Mouse (Mus musculus) CH12.LX (cell line): Measurements from ENCODE around the gene Cnot11. TPM values are rescaled to one million over a fixed set of nuclear protein-coding genes. Genes with fewer than 3 reads are reported as not detected.
A peak's percentile ranks its signal among the peaks of the same experiment; 100 is the strongest.

Experiments
- DNase-seq: peaks from one replicate; pipeline ENCODE4 v3.0.0-alpha.2; 2013; ENCODE audit errors: extremely low read depth
- H3K27ac ChIP-seq: 2 replicates; pipeline ENCODE4 v1.5.1; 2012; ENCODE audit warnings: low read depth, mild to moderate bottlenecking, control low read depth, moderate library complexity; ENCODE audit not compliant: insufficient read depth
- H3K27me3 ChIP-seq: replicated peaks from 2 replicates; pipeline ENCODE3; 2012; ENCODE audit warnings: inconsistent platforms
- H3K36me3 ChIP-seq, 2 experiments: replicated peaks in 1 of 2; 2 replicates each; pipeline versions ENCODE3 to v1.6.1; 2012; ENCODE audit warnings: inconsistent platforms in 1 of 2, low read length in 1 of 2, mild to moderate bottlenecking in 1 of 2, mixed read lengths in 1 of 2, moderate library complexity in 1 of 2; ENCODE audit not compliant: control insufficient read depth in 1 of 2, insufficient read depth in 1 of 2
- H3K4me1 ChIP-seq, 2 experiments: 2 replicates each; pipeline ENCODE4 v1.6.1; 2012; ENCODE audit warnings: inconsistent platforms in 1 of 2, moderate library complexity in 1 of 2; ENCODE audit not compliant: insufficient read depth in 2 of 2, control insufficient read depth in 1 of 2
- H3K4me2 ChIP-seq: 2 replicates; pipeline ENCODE4 v1.6.1; 2012; ENCODE audit warnings: low read depth, mild to moderate bottlenecking, control low read depth; ENCODE audit not compliant: poor library complexity, insufficient read depth, severe bottlenecking
- H3K4me3 ChIP-seq, 3 experiments: fragments of 150-350 bp in 1 of 3; sonication (generic) in 1 of 3; replicated peaks in 1 of 3; 2 replicates each; pipeline versions ENCODE3 to v1.5.1; 2011 to 2012; ENCODE audit warnings: low read depth in 2 of 3, low read length in 2 of 3, mild to moderate bottlenecking in 2 of 3, moderate library complexity in 2 of 3, control low read depth in 1 of 3, improper control_type of control experiment in 1 of 3, inconsistent platforms in 1 of 3, mixed read lengths in 1 of 3; ENCODE audit not compliant: poor library complexity in 1 of 3
- H3K79me2 ChIP-seq: replicated peaks from 2 replicates; pipeline ENCODE4 v1.6.1; 2012; ENCODE audit warnings: mild to moderate bottlenecking, moderate library complexity; ENCODE audit not compliant: control insufficient read depth, poor library complexity, insufficient read depth, severe bottlenecking; ENCODE audit errors: extremely low read depth
- H3K9ac ChIP-seq: 2 replicates; pipeline ENCODE4 v1.6.1; 2012; ENCODE audit warnings: low read depth, mild to moderate bottlenecking, control low read depth, moderate library complexity; ENCODE audit not compliant: insufficient read depth
- H3K9me3 ChIP-seq: replicated peaks from 2 replicates; pipeline ENCODE3; 2012; ENCODE audit warnings: low read length, inconsistent platforms, mixed read lengths
- CTCF ChIP-seq, 2 experiments: IDR thresholded peaks in 1 of 2; conservative IDR thresholded peaks in 1 of 2; 2 replicates each; pipeline ENCODE4 v1.5.1; 2011 to 2012; ENCODE audit warnings: low read depth in 2 of 2, low read length in 2 of 2, improper control_type of control experiment in 1 of 2, inconsistent platforms in 1 of 2, mild to moderate bottlenecking in 1 of 2, moderate library complexity in 1 of 2
- ELF1 ChIP-seq: IDR thresholded peaks from 2 replicates; pipeline ENCODE4 v1.6.1; 2014; ENCODE audit warnings: low read depth, mild to moderate bottlenecking, inconsistent platforms, low read length, improper control_type of control experiment
- GABPA ChIP-seq: IDR thresholded peaks from 2 replicates; pipeline ENCODE4 v1.6.1; 2012; ENCODE audit warnings: low read depth, low read length, improper control_type of control experiment, inconsistent platforms; ENCODE audit not compliant: insufficient replicate concordance
- MAX ChIP-seq: IDR thresholded peaks from 2 replicates; pipeline ENCODE4 v1.6.1; 2011; ENCODE audit warnings: low read length, improper control_type of control experiment
- MAZ ChIP-seq: IDR thresholded peaks from 2 replicates; pipeline ENCODE4 v1.6.1; 2012; ENCODE audit warnings: low read depth, mild to moderate bottlenecking, inconsistent platforms, low read length, improper control_type of control experiment, moderate library complexity
- MEF2A ChIP-seq: IDR thresholded peaks from 2 replicates; pipeline ENCODE4 v1.6.1; 2014; ENCODE audit warnings: low read depth, mild to moderate bottlenecking, inconsistent platforms, low read length, improper control_type of control experiment, borderline replicate concordance
- NRF1 ChIP-seq: IDR thresholded peaks from 2 replicates; pipeline ENCODE4 v1.6.1; 2014; ENCODE audit warnings: low read depth, mild to moderate bottlenecking, inconsistent platforms, low read length, improper control_type of control experiment, moderate library complexity
- POLR2A ChIP-seq: IDR thresholded peaks from 2 replicates; pipeline ENCODE4 v1.6.1; 2011; ENCODE audit warnings: low read depth, mild to moderate bottlenecking, improper control_type of control experiment, low read length
- RAD21 ChIP-seq: IDR thresholded peaks from 2 replicates; pipeline ENCODE4 v1.6.1; 2011; ENCODE audit warnings: low read depth, mild to moderate bottlenecking, low read length, improper control_type of control experiment, moderate library complexity
- SMC3 ChIP-seq: IDR thresholded peaks from 2 replicates; pipeline ENCODE4 v1.6.1; 2011; ENCODE audit warnings: low read depth, low read length, improper control_type of control experiment
- ZC3H11A ChIP-seq: IDR thresholded peaks from 2 replicates; pipeline ENCODE4 v1.6.1; 2012; ENCODE audit warnings: low read depth, mild to moderate bottlenecking, inconsistent platforms, low read length, improper control_type of control experiment
- ZMIZ1 ChIP-seq: IDR thresholded peaks from 2 replicates; pipeline ENCODE4 v1.6.1; 2012; ENCODE audit warnings: low read depth, mild to moderate bottlenecking, inconsistent platforms, low read length, improper control_type of control experiment
- dilution Hi-C: fragments of 300-500 bp; cut with MboI; formaldehyde crosslinking; loops from 2 replicates; pipeline ENCODE4 v1.14.3; 2020; ENCODE audit warnings: low sequenced_read_pairs; ENCODE audit not compliant: extremely low pct_unique_long_range_greater_than_20kb, extremely low pct_ligation_motif_present
- in situ Hi-C: fragments of 300-500 bp; cut with MboI; formaldehyde crosslinking; loops from 3 replicates; pipeline ENCODE4 v1.14.3; 2019; ENCODE audit warnings: low sequenced_read_pairs, low pct_ligation_motif_present, low pct_unique_long_range_greater_than_20kb, mixed read lengths
- polyA plus RNA-seq: library from polyadenylated mRNA; unstranded; fragments of >175 nt; gene quantifications from 2 replicates; pipeline ENCODE4 v1.2.1, GENCODE M21; 2012; ENCODE audit warnings: low read depth; ENCODE audit not compliant: insufficient read length
- total RNA-seq, 2 experiments: library from RNA; depleted of rRNA; stranded (reverse); fragments of 300-350 nt in 1 of 2; fragments of >200 nt in 1 of 2; gene quantifications; 2 replicates each; pipeline ENCODE4 v1.2.3; 2012 to 2014

Gene Cnot11
- total and polyA plus RNA-seq, 3 experiments: 15.3 to 34.9 (median 28.6) TPM

DNA sequence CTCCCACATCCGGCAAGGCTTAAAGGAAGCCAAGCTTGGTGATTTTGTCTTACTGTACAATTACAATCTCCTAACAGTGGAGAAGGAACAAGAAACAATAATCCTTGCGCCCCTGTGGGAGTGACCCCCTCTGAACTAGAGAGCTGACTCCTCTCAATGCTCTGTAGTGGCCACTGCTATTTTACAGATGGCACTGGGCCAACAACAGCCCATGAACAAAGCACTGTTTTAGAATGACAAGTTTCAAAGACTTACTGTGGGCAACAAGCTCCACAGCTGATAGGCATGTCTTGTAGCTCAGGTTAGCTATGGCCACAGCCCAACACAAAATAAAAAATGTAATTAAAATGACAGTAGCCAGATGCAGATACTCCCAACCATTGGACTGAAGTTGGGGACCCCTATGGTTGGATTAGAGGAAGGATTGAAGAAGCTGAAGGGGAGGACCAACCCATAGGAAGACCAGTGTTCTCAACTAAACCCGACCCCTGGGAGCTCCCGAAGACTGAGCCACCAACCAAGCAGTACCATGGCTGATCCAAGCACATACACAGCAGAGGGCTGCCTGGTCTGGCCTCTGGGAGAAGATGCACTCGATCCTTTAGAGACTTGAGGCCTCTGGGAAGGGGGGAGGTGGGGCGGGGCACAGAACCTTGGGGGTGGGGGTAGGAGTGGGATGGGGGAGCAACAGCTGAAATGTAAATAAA is 11.5 kb downstream of the Cnot11 start:
- TF ChIP-seq MEF2A (no peak), GABPA (no peak), MAZ (no peak), MAX (no peak)
- dilution Hi-C loops: no loop called here
- no peak overlapping the region for H3K4me2 ChIP-seq
- no peak for DNase-seq
- peaks cover 52 to 83% of the 10 kb centered on the region in 2 experiments for H3K36me3 ChIP-seq
- no peaks in the 10 kb centered on the region for H3K4me1 ChIP-seq
- H3K9ac ChIP-seq: no peak overlapping the region
- H3K9me3 ChIP-seq: no peaks in the 10 kb centered on the region
- H3K4me3 ChIP-seq: no peak overlapping the region
- no peaks in the 10 kb centered on the region for H3K27me3 ChIP-seq
- no peaks in the 10 kb centered on the region for H3K79me2 ChIP-seq
- in situ Hi-C loops: no loop called here
- H3K27ac ChIP-seq: no peak overlapping the region

DNA sequence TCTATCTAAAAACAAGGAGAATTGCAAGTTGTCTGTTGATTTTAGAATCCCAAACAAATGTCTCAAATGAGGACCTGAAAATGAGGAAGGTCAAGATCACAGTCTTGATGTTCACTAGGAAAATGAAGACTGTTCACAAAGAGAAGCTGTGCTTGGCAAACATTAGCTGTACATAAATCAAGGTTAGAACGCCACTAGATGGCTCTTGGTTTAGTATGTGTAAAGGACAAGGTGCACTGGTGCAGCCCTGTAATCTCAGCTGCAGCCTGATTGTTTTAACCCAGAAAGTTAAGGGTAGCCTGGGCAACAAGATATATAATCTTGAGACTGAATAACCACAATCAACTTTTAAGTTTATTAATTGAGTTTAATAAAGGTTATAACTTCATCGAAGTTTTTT is 12.4 kb downstream of the Cnot11 start:
- DNase-seq: no peak
- Histone ChIP-seq H3K36me3 (peaks cover 55 to 83% of the 10 kb centered on the region in 2 experiments), H3K79me2 (no peaks in the 10 kb centered on the region), H3K4me3 (no peak overlapping the region), H3K4me2 (no peak overlapping the region), H3K9me3 (no peaks in the 10 kb centered on the region), H3K27ac (no peak overlapping the region), H3K27me3 (no peaks in the 10 kb centered on the region), H3K9ac (no peak overlapping the region), H3K4me1 (no peaks in the 10 kb centered on the region)
- peak; percentile 9; the same call in 1 of the 2 replicates for TF ChIP-seq SMC3
- peak in 1 of 2 experiments; percentile 32; a peak in 1 of 4 replicates for TF ChIP-seq CTCF (conservative IDR thresholded peaks at IDR 0.05 in 1 of 2, IDR thresholded peaks at IDR 0.05 in 1 of 2; ENCODE audit: low read depth in 2 of 2, low read length in 2 of 2)
- no peak for TF ChIP-seq ZMIZ1
- no peak for TF ChIP-seq NRF1
- dilution Hi-C loops: no loop called here
- in situ Hi-C loops: no loop called here

DNA sequence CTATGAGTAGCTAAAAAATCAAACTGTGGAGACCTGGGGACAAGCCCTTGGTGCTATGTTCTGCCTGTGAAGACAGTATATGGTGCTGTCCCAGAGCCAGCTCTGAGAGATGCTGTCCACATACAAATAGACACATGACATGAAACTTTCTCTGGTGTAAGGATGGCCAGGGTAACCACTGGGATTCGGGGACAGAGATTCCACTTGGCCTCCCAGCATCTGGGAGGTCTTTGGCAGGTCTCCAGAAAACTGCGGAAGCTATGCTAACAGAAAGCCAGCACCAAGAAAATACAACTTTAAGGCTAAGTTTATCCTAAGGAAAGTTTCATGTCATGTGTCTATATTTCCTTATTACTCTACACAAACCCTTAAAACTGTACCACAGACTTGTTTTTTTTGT is 15.0 kb downstream of the Cnot11 start:
- no peak for DNase-seq
- Histone ChIP-seq H3K4me3 (no peak overlapping the region), H3K79me2 (no peaks in the 10 kb centered on the region), H3K27ac (no peak overlapping the region), H3K36me3 (peaks cover 37 to 82% of the 10 kb centered on the region in 2 experiments), H3K4me2 (no peak overlapping the region), H3K9ac (no peak overlapping the region), H3K4me1 (no peaks in the 10 kb centered on the region), H3K9me3 (no peaks in the 10 kb centered on the region), H3K27me3 (no peaks in the 10 kb centered on the region)
- dilution Hi-C loops: no loop called here
- no peak for TF ChIP-seq ZC3H11A
- no peak for TF ChIP-seq ZMIZ1
- TF ChIP-seq RAD21: no peak
- no peak for TF ChIP-seq POLR2A
- TF ChIP-seq NRF1: no peak
- TF ChIP-seq ELF1: no peak
- TF ChIP-seq SMC3: no peak
- no peak for TF ChIP-seq MAX
- in situ Hi-C loops: loop anchor here (25.0 kb wide), 1 partner anchor 387 kb away; no protein-coding TSS in a partner anchor
